Mouse (Mus musculus): ENCODE data around the gene Mapkapk2. TPM values are rescaled to one million over a fixed set of nuclear protein-coding genes. Genes with fewer than 3 reads are reported as not detected.

The Mapkapk2 gene
- total and polyA plus RNA-seq, 3 experiments = 53.2 to 85.4 TPM; not detected in 1

DNA sequence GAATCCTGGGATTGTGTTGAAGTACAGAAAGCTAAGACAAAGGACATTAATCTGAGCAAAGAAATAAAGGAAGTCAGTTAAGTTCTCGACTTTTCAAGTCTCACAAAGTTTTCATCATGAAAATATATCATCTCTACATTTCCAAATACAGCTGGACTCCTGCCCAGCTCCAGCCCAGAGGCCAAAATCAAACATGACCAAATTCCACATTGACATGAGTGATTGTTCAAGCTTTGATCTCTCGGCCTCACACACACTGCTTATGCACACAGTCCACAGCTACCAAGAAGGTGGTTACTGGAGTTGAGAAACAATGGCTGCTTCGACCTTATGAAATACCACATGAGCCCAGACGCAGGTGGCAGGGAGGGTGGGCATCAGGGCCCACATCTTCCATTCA lies 14.0 kb downstream of the Mapkapk2 start:
- Histone ChIP-seq H3K9me3 (replicated peaks; ENCODE audit: insufficient read depth, low read length) (no peaks in the 10 kb centered on the region), H3K27me3 (ENCODE audit: control insufficient read depth in 1 of 2, insufficient read depth in 2 of 2, low read length in 2 of 2) (no peaks in the 10 kb centered on the region), H3K9ac (ENCODE audit: control insufficient read depth, low read depth, low read length, poor library complexity, severe bottlenecking) (no peak overlapping the region), H3K79me2 (ENCODE audit: control insufficient read depth, insufficient read depth, low read length, poor library complexity) (peaks cover 40% of the 10 kb centered on the region), H3K36me3 (ENCODE audit: control insufficient read depth in 1 of 2, insufficient read depth in 2 of 2, low read length in 2 of 2) (peaks cover 0 to 3% of the 10 kb centered on the region in 2 experiments; a peak in 2 of 4 replicates), H3K4me3 (ENCODE audit: control insufficient read depth in 1 of 2, insufficient read depth in 1 of 2, low read depth in 2 of 2, low read length in 2 of 2) (no peak overlapping the region), H3K27ac (ENCODE audit: control insufficient read depth, low read depth, low read length) (no peak overlapping the region), H3K4me1 (ENCODE audit: control insufficient read depth in 1 of 2, insufficient read depth in 2 of 2, low read length in 2 of 2) (peaks cover 0 to 11% of the 10 kb centered on the region in 2 experiments; a peak in 2 of 4 replicates)
- TF ChIP-seq SMC3 (IDR thresholded peaks at IDR 0.05; ENCODE audit: low read depth, low read length) = no peak
- TF ChIP-seq GABPA (IDR thresholded peaks at IDR 0.05; ENCODE audit: low read depth, low read length) = no peak
- no peak for TF ChIP-seq MYB (IDR thresholded peaks at IDR 0.05; ENCODE audit: low read depth, low read length)
- no peak for TF ChIP-seq KAT2A (conservative IDR thresholded peaks at IDR 0.05; ENCODE audit: low read depth, low read length)
- no peak for TF ChIP-seq MYC (IDR thresholded peaks at IDR 0.05; ENCODE audit: low read depth, low read length)
- TF ChIP-seq CHD1 (IDR thresholded peaks at IDR 0.05; ENCODE audit: low read depth, low read length) = no peak
- no peak for TF ChIP-seq JUND (IDR thresholded peaks at IDR 0.05; ENCODE audit: low read depth, low read length)
- TF ChIP-seq ETS1 (IDR thresholded peaks at IDR 0.05; ENCODE audit: low read depth, low read length) = no peak
- TF ChIP-seq RAD21 (IDR thresholded peaks at IDR 0.05; ENCODE audit: low read depth, low read length) = no peak
- no peak for TF ChIP-seq UBTF (IDR thresholded peaks at IDR 0.05; ENCODE audit: borderline replicate concordance, insufficient read depth, low read depth, low read length)
- no peak for TF ChIP-seq TAL1 (IDR thresholded peaks at IDR 0.05; ENCODE audit: low read length)
- no peak for TF ChIP-seq CTCF (IDR thresholded peaks at IDR 0.05 in 2 of 3, conservative IDR thresholded peaks at IDR 0.05 in 1 of 3; ENCODE audit: control insufficient read depth in 1 of 3, insufficient read depth in 1 of 3, low read depth in 2 of 3, low read length in 3 of 3, poor library complexity in 1 of 3, severe bottlenecking in 1 of 3)
- TF ChIP-seq MAX (IDR thresholded peaks at IDR 0.05; ENCODE audit: low read length) = no peak
- TF ChIP-seq EP300 (IDR thresholded peaks at IDR 0.05; ENCODE audit: low read depth in 1 of 2, low read length in 2 of 2) = no peak
- no peak for TF ChIP-seq TCF12 (IDR thresholded peaks at IDR 0.05; ENCODE audit: low read depth, low read length)
- no peak for TF ChIP-seq ZC3H11A (IDR thresholded peaks at IDR 0.05; ENCODE audit: low read depth, low read length)
- no peak for TF ChIP-seq ZNF384 (IDR thresholded peaks at IDR 0.05; ENCODE audit: low read depth, low read length)
- no peak for DNase-seq (ENCODE audit: low read depth, low spot score)

DNA sequence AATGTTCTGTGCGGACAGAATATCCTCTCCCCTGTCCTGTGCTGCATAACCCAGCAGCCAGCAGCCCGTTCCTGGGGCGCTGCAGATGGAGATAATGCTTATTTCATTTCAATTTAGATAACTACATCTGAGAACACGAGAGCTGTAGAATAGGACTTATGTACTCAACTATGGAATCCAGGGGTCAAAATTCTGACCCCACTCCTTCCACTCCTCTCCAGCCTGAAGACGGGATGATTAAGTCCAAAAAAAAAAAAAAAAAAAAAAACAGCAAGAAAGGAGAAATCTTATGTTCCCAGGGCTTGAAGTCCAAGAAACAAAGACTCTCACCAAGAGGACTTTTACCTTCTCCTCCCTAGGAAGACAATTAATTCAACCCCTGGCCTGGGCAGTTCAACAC lies 14.5 kb downstream of the Mapkapk2 start:
- Histone ChIP-seq H3K79me2 (ENCODE audit: control insufficient read depth, insufficient read depth, low read length, poor library complexity) (peaks cover 40% of the 10 kb centered on the region), H3K27me3 (ENCODE audit: control insufficient read depth in 1 of 2, insufficient read depth in 2 of 2, low read length in 2 of 2) (no peaks in the 10 kb centered on the region), H3K4me1 (ENCODE audit: control insufficient read depth in 1 of 2, insufficient read depth in 2 of 2, low read length in 2 of 2) (peaks cover 0 to 11% of the 10 kb centered on the region in 2 experiments; a peak in 2 of 4 replicates), H3K9ac (ENCODE audit: control insufficient read depth, low read depth, low read length, poor library complexity, severe bottlenecking) (no peak overlapping the region), H3K27ac (ENCODE audit: control insufficient read depth, low read depth, low read length) (no peak overlapping the region), H3K36me3 (ENCODE audit: control insufficient read depth in 1 of 2, insufficient read depth in 2 of 2, low read length in 2 of 2) (peaks cover 0 to 3% of the 10 kb centered on the region in 2 experiments; a peak in 2 of 4 replicates), H3K4me3 (ENCODE audit: control insufficient read depth in 1 of 2, insufficient read depth in 1 of 2, low read depth in 2 of 2, low read length in 2 of 2) (no peak overlapping the region), H3K9me3 (replicated peaks; ENCODE audit: insufficient read depth, low read length) (no peaks in the 10 kb centered on the region)
- TF ChIP-seq RCOR1 (IDR thresholded peaks at IDR 0.05; ENCODE audit: low read depth, low read length) (no peak), UBTF (IDR thresholded peaks at IDR 0.05; ENCODE audit: borderline replicate concordance, insufficient read depth, low read depth, low read length) (no peak), ZMIZ1 (IDR thresholded peaks at IDR 0.05; ENCODE audit: low read depth, low read length) (no peak), BHLHE40 (IDR thresholded peaks at IDR 0.05; ENCODE audit: borderline replicate concordance, low read depth, low read length) (no peak), MYB (IDR thresholded peaks at IDR 0.05; ENCODE audit: low read depth, low read length) (no peak), MYC (IDR thresholded peaks at IDR 0.05; ENCODE audit: low read depth, low read length) (no peak), POLR2A (IDR thresholded peaks at IDR 0.05; ENCODE audit: control insufficient read depth in 1 of 2, insufficient read depth in 1 of 2, low read depth in 1 of 2, low read length in 2 of 2, poor library complexity in 1 of 2) (no peak), MXI1 (IDR thresholded peaks at IDR 0.05; ENCODE audit: low read depth, low read length) (no peak), POLR2AphosphoS2 (IDR thresholded peaks at IDR 0.05; ENCODE audit: low read length) (no peak), NELFE (IDR thresholded peaks at IDR 0.05; ENCODE audit: low read depth, low read length) (no peak), CHD1 (IDR thresholded peaks at IDR 0.05; ENCODE audit: low read depth, low read length) (no peak)
- no peak for DNase-seq (ENCODE audit: low read depth, low spot score)
